In the genomic region with DNA sequence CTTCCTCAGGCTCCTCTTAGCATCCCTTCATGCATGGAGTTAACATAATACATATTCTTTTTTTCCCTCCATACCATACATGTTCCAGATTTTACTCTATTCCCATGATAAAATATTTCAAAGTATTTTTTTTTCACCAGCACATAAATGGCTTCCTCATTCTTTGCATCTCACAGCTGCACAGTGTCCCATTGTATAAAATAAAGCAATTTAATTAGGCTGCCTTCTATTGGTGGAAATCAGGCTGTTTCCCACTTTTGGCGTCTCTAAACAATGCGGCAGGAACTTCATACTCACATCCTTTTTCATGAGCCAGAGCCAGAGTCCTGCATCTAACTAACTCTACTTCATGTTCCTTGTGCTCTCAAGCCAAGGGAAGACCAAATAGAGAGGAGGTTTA, we compare ENCODE assay signal across 14 mouse cellular contexts.
"Had no signal": no experiment of that assay in that cellular context is flagged by ENCODE, and none has a peak within 500 bp of the region (broad histone marks: within the 10 kb centered on the region; RNA-seq: fewer than 3 reads in every experiment).

No protein-coding gene starts in this region.

- H3K4me2 ChIP-seq: limb, embryonic 12.5 days; liver, embryonic 13.5 days; lung, embryonic 15.5 days; midbrain, embryonic 12.5 days had no signal

- DNase-seq: kidney, postnatal 10 days; kidney, postnatal 4 days; liver; liver, embryonic 13.5 days; liver, postnatal 0 days; lung, postnatal 14 days; right cerebral cortex, postnatal 14 days; thymus, postnatal 4 days had no signal

- ATAC-seq: liver, postnatal 0 days had no signal

- H3K36me3 ChIP-seq: limb, embryonic 12.5 days; liver, embryonic 13.5 days; lung, embryonic 15.5 days; midbrain, embryonic 12.5 days had no signal

- H3K4me3 ChIP-seq: layer of hippocampus, adult 2 months; limb, embryonic 12.5 days; liver, embryonic 13.5 days; lung, embryonic 15.5 days; megakaryocyte, embryonic 14.5 days; midbrain, embryonic 12.5 days had no signal

- H3K9me3 ChIP-seq: limb, embryonic 12.5 days; liver, embryonic 13.5 days; lung, embryonic 15.5 days; midbrain, embryonic 12.5 days had no signal

- H3K27ac ChIP-seq: layer of hippocampus, adult 2 months; limb, embryonic 12.5 days; liver, embryonic 13.5 days; lung, embryonic 15.5 days; macrophage; midbrain, embryonic 12.5 days had no signal

- H3K9ac ChIP-seq: limb, embryonic 12.5 days; liver, embryonic 13.5 days; liver, postnatal 0 days; lung, embryonic 15.5 days; midbrain, embryonic 12.5 days had no signal

- H3K27me3 ChIP-seq: limb, embryonic 12.5 days; liver, embryonic 13.5 days; lung, embryonic 15.5 days; megakaryocyte, embryonic 14.5 days; midbrain, embryonic 12.5 days had no signal

- H3K4me1 ChIP-seq: liver, embryonic 13.5 days had no signal
